Mouse (Mus musculus) heart, adult 2 months (tissue): Measurements from ENCODE around the gene Akr1b10. TPM values are rescaled to one million over a fixed set of nuclear protein-coding genes. Genes with fewer than 3 reads are reported as not detected.

Experiments used
- DNase-seq, 2 experiments: peaks; one replicate each; pipeline ENCODE4 v3.0.0; 2021
- H3K27ac ChIP-seq: fragments of 200-600 bp; 2 replicates; pipeline ENCODE4 v1.8.1; 2022
- H3K27me3 ChIP-seq: fragments of 200-500 bp; 2 replicates; pipeline ENCODE4 v1.6.1; 2012; ENCODE audit warnings: mild to moderate bottlenecking, low read length, inconsistent platforms, mixed read lengths; ENCODE audit not compliant: control insufficient read depth, insufficient read depth
- H3K36me3 ChIP-seq: fragments of 200-500 bp; 2 replicates; pipeline ENCODE4 v1.6.1; 2012; ENCODE audit warnings: low read length, inconsistent platforms; ENCODE audit not compliant: control insufficient read depth, insufficient read depth
- H3K4me1 ChIP-seq: fragments of 200-500 bp; 2 replicates; pipeline ENCODE4 v1.6.1; 2011; ENCODE audit warnings: low read length; ENCODE audit not compliant: control insufficient read depth, insufficient read depth
- H3K4me3 ChIP-seq: fragments of 200-600 bp; 2 replicates; pipeline ENCODE4 v1.8.1; 2022
- H3K79me2 ChIP-seq: fragments of 200-500 bp; replicated peaks from 2 replicates; pipeline ENCODE4 v1.6.1; 2012; ENCODE audit warnings: mild to moderate bottlenecking, inconsistent platforms, low read length, moderate library complexity, mixed read lengths; ENCODE audit not compliant: control insufficient read depth, insufficient read depth
- H3K9ac ChIP-seq: fragments of 200-500 bp; 2 replicates; pipeline ENCODE4 v1.6.1; 2012; ENCODE audit warnings: low read depth, mild to moderate bottlenecking, control low read depth, inconsistent platforms, low read length, mixed read lengths
- CTCF ChIP-seq: fragments of 200-600 bp; IDR thresholded peaks from 2 replicates; pipeline ENCODE4 v1.8.1; 2022; ENCODE audit warnings: antibody characterized with exemption, mild to moderate bottlenecking, moderate library complexity
- EP300 ChIP-seq: fragments of 200-500 bp; IDR thresholded peaks from 2 replicates; pipeline ENCODE4 v1.6.1; 2011; ENCODE audit warnings: low read depth, low read length, control low read depth; ENCODE audit not compliant: insufficient read depth
- POLR2A ChIP-seq: fragments of 200-500 bp; IDR thresholded peaks from 2 replicates; pipeline ENCODE4 v1.6.1; 2011; ENCODE audit warnings: mild to moderate bottlenecking, low read depth, low read length, control low read depth; ENCODE audit not compliant: insufficient read depth
- WGBS: fragments of 180-500 bp; shearing (Covaris S2); methylation state at CpG from one replicate; pipeline ENCODE4 v1.1.7; 2018; 5-methylcytosine and 5-hydroxymethylcytosine counted together
- intact Hi-C: fragments of 180-260 bp; cut with DNase I; formaldehyde crosslinking; loops from one replicate; pipeline ENCODE4 v1.15.1; 2025
- polyA plus RNA-seq: library from polyadenylated mRNA; depleted of rRNA; stranded (reverse); fragments of >200 nt; gene quantifications from 2 replicates; pipeline ENCODE4 v1.2.3, GENCODE M21; 2012
- total RNA-seq, 2 experiments: library from RNA; stranded (reverse); gene quantifications; 2 replicates each; pipeline ENCODE4 v1.2.3; 2021

The Akr1b10 gene
- total and polyA plus RNA-seq, 3 experiments, result 50.5 to 63.5 (median 53.8) TPM

DNA sequence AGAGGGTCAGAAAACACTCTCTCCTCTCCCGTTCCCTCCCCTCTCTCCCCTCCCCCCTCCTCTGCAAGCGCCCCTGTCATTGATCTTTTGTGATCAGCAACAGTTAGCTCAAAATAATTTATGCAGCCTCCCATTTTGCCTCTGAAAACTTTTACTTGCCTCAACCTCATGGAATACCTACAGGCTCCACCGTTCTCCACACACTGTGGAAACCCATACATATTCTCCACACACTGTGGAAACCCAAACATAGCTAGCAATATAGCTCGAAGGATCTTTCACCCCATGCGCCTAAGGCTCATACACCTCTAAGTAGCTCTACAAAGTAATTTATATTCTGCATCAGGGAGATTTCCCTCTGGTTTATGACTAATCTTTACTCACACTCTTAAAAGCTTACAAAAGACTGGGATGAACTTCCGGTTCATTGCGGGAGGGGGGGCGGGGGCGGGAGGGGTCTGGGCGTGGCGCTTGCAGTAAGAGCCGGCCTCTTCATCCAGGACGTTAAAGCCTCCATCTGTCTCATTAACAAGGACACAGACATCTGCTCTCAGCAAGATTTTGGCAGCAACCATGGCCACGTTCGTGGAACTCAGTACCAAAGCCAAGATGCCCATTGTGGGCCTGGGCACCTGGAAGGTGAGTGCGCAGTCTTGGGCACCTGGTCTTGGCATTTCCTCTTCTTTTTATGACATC lies 30.2 kb upstream of the Akr1b10 start, which contains the start of gene Akr1b8:
TSS of gene Akr1b8 (plus strand) at position 462 of the 696 bp plus-strand sequence.
- peak within 1 kb of the TSS; percentile 39 for H3K9ac ChIP-seq
- intact Hi-C loops, result no loop called here
- H3K36me3 ChIP-seq, result no peaks in the 10 kb centered on the region
- no peaks in the 10 kb centered on the region for H3K79me2 ChIP-seq
- DNase-seq, result peak; percentile 22 to 25
- peak within 1 kb of the TSS; percentile 23 for H3K27ac ChIP-seq
- no peaks in the 10 kb centered on the region for H3K27me3 ChIP-seq
- peak within 1 kb of the TSS; percentile 23; the same call in 1 of the 2 replicates for H3K4me3 ChIP-seq
- 16% methylated on average over 16 of the region's 16 CpGs for WGBS
- TF ChIP-seq EP300 (no peak), POLR2A (no peak), CTCF (no peak)
- no peaks in the 10 kb centered on the region for H3K4me1 ChIP-seq

DNA sequence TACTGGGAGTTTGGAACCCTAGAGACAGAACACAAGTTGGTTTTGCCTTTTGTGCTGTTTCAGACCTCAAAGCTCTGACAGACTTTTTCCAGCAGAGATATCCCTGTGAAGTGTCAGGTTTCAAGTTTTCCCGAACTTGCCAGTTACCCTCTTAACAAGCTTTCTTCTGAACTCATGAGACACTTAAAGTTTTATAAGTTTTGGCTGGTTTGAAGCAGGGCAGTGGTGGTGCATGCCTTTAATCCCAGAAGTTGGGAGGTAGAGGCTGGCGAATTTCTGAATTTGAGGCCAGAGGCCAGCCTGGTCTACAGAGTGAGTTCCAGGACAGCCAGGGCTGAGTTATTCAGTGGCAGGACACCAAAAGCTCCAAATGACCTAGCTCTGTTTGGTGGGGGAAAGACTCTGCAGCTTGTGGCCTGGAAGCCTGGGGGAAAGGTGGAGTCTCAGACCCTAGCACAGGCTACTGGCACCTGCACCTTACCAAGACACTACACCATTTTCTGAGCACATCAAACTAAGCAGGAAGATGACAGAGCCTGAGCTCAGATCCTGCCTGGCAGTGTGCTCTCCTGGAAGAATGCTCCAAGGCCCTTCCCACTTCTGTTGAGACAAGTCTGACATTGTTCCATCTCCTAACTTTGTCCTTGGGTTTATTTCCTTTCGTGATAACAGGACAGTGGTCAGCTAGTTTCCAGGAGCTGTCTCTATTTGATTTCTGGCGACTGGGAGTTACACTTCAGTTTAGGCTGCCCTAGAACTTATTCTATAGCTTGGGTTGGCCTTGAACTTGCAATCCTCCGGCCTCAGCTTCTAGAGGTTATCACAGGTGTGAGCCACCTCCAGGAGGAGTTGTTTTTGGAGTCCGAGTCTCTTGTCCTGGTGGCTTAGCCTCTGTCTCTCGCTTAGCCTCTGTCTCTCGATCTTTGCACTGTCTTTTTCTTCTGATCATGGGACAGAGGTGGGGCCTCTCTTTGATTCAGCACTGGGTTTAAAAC lies 29.4 kb upstream of the Akr1b10 start:
- 56% methylated on average over 8 of the region's 8 CpGs for WGBS
- Histone ChIP-seq H3K36me3 (no peaks in the 10 kb centered on the region), H3K9ac (no peak overlapping the region), H3K4me3 (peak overlapping the region; percentile 23; the same call in 1 of the 2 replicates), H3K4me1 (no peaks in the 10 kb centered on the region), H3K27me3 (no peaks in the 10 kb centered on the region), H3K79me2 (no peaks in the 10 kb centered on the region), H3K27ac (peak overlapping the region; percentile 23)
- no peak for DNase-seq
- TF ChIP-seq POLR2A (no peak), CTCF (no peak), EP300 (no peak)
- intact Hi-C loops, result no loop called here

DNA sequence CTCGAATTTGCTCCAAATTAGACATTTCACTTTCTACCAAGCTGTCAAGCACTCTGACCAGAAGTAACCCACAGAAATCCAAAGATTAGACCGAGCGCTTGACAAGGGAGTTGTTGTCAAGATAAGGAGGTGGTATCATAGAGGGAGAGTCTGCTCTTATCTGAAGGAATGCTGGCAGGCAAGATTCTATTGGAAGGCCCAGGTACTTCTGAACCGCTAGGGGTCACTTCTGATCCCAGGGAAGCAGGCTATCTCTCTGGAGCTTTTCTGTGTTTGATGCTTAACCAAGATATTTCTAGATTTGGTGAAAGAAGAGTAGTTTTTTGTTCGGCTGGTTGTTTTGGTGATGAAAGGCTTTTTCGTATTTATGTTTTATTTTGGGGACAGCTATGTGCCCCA lies 28.7 kb upstream of the Akr1b10 start:
- H3K27ac ChIP-seq, result no peak overlapping the region
- H3K4me1 ChIP-seq, result no peaks in the 10 kb centered on the region
- TF ChIP-seq POLR2A, result no peak
- TF ChIP-seq EP300, result no peak
- peak; percentile 12; the same call in 1 of the 2 replicates for TF ChIP-seq CTCF

DNA sequence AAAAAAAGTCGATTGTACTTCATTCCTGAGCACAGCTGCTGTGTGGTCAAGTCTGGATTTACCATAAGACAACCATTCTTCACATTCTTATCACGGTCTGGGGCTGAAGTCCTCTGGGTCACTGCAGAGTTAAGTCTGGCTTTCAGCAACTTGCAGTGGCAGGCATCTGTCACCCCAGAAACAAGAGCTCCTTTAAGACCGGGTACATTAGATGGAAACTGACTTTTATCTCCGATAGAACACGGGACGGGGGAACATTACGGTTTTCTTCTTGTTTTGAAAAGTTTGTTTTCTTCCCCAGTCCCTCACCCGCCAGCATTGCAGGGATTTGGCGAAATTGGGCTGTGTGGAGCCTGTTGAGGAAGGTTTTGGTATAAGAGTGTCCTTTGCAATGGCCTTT lies 28.2 kb upstream of the Akr1b10 start:
- H3K27me3 ChIP-seq, result no peaks in the 10 kb centered on the region
- no peaks in the 10 kb centered on the region for H3K4me1 ChIP-seq
- H3K4me3 ChIP-seq, result no peak overlapping the region
- H3K27ac ChIP-seq, result no peak overlapping the region
- H3K9ac ChIP-seq, result no peak overlapping the region
- no peaks in the 10 kb centered on the region for H3K79me2 ChIP-seq
- DNase-seq, result no peak
- 77% methylated on average over 9 of the region's 9 CpGs for WGBS
- H3K36me3 ChIP-seq, result no peaks in the 10 kb centered on the region
- TF ChIP-seq POLR2A (no peak), CTCF (no peak), EP300 (no peak)
- intact Hi-C loops, result no loop called here

More for the DNA sequence above, 28.7 kb upstream of the Akr1b10 start:
- intact Hi-C loops, result no loop called here
- Histone ChIP-seq H3K9ac (no peak overlapping the region), H3K27me3 (no peaks in the 10 kb centered on the region), H3K79me2 (no peaks in the 10 kb centered on the region), H3K36me3 (no peaks in the 10 kb centered on the region), H3K4me3 (no peak overlapping the region)
- WGBS, result 76% methylated on average over 6 of the region's 6 CpGs
- DNase-seq, result no peak

DNA sequence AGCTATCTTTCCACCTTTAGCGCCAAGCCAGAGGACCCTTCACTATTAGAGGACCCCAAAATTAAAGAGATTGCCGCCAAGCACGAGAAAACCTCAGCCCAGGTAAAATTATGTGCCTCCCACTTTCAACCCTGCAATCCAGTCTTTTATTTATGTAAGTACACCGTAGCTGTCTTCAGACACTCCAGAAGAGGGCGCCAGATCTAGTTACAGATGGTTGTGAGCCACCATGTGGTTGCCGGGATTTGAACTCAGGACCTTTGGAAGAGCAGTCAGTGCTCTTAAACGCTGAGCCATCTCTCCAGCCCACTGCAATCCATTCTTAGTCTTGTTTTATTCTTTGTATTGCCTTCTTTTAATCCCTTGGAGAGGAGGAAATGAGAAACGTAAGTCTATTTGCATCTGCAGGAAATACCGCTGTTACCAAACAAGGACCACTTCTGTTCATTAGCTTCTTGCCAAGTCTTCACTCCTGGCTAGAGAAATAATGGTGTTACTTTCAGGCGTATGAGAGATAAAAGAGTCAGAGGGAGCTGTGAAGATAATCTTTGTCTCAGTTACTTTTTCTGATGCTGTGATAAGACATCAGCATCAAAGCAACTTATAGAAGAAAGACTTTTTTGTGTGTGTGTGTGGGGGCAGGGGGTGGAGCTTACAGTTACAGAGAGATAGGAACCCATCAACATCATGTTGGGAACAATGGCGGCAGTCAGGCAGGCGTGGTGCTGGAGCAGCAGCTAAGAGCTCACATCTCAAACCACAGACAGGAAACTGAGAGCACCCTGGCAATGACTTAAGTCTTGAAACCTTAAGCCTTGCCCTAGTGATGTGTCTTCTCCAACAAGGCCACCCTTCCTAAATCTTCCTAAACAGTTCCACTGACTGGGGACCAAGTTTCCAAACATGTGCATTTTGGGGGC lies 19.5 kb upstream of the Akr1b10 start:
- Histone ChIP-seq H3K4me3 (no peak overlapping the region), H3K36me3 (no peaks in the 10 kb centered on the region), H3K27ac (no peak overlapping the region), H3K79me2 (no peaks in the 10 kb centered on the region), H3K4me1 (no peaks in the 10 kb centered on the region), H3K9ac (no peak overlapping the region), H3K27me3 (no peaks in the 10 kb centered on the region)
- no peak for DNase-seq
- intact Hi-C loops, result no loop called here
- 77% methylated on average over 12 of the region's 12 CpGs for WGBS
- TF ChIP-seq POLR2A (no peak), CTCF (peak; percentile 43), EP300 (no peak)
